Mouse (Mus musculus) G1E-ER4 (cell line): ENCODE data around the gene Gfra4. TPM values are rescaled to one million over a fixed set of nuclear protein-coding genes. Genes with fewer than 3 reads are reported as not detected.

Source experiments
- GATA1 ChIP-seq: IDR thresholded peaks from one replicate; pipeline ENCODE4 v1.8.0; 2012; ENCODE audit warnings: low read length, inconsistent platforms
- polyA plus RNA-seq: library from polyadenylated mRNA; stranded (reverse); fragments of >175 nt; gene quantifications from 2 replicates; pipeline ENCODE4 v1.2.3, GENCODE M21; 2012

The Gfra4 gene
- polyA plus RNA-seq, 1 experiment: not detected

- no peak for TF ChIP-seq GATA1
Observed at GRCm38 (mm10) chr2:131030561-131030960, 12.3 kb downstream of the Gfra4 start.

- no peak for TF ChIP-seq GATA1
Observed at GRCm38 (mm10) chr2:131029065-131029935, 13.6 kb downstream of the Gfra4 start.

GRCm38 (mm10) chr2:131026941-131027340 lies 15.9 kb downstream of the Gfra4 start:
- no peak for TF ChIP-seq GATA1

GRCm38 (mm10) chr2:131025230-131025629 lies 17.7 kb downstream of the Gfra4 start:
- no peak for TF ChIP-seq GATA1

GRCm38 (mm10) chr2:131010566-131010965 lies 32.3 kb downstream of the Gfra4 start:
- no peak for TF ChIP-seq GATA1

- no peak for TF ChIP-seq GATA1
Observed at GRCm38 (mm10) chr2:131009123-131009522, 33.8 kb downstream of the Gfra4 start.

- TF ChIP-seq GATA1: no peak
Observed at GRCm38 (mm10) chr2:130992818-130993217, 50.1 kb downstream of the Gfra4 start.

Other genes starting within 250 kb of the Gfra4 start
- gene 4930402H24Rik, start 136.7 kb downstream of the Gfra4 start, polyA plus RNA-seq: 3.3 and 5.2 TPM in 2 replicates
- 2.4 and 2.8 TPM in 2 replicates for gene Atrn, start 136.6 kb downstream of the Gfra4 start, polyA plus RNA-seq
- gene Adam33, start 20.7 kb upstream of the Gfra4 start, polyA plus RNA-seq: not detected in 2 replicates
- gene Siglec1, start 43.7 kb upstream of the Gfra4 start, polyA plus RNA-seq: 0.01 and 0.02 TPM in 2 replicates
- gene Hspa12b, start 84.2 kb upstream of the Gfra4 start, polyA plus RNA-seq: 7.8 and 9.9 TPM in 2 replicates
- not detected in 2 replicates for gene Gm11037, start 90.4 kb upstream of the Gfra4 start, polyA plus RNA-seq
- 208 and 285 TPM in 2 replicates for gene 1700037H04Rik, start 117.0 kb upstream of the Gfra4 start, polyA plus RNA-seq
- gene Cenpb, start 137.0 kb upstream of the Gfra4 start, polyA plus RNA-seq: 77.0 and 84.2 TPM in 2 replicates
- gene Cdc25b, start 143.9 kb upstream of the Gfra4 start, polyA plus RNA-seq: 11.2 and 13.4 TPM in 2 replicates
- 1.3 and 1.6 TPM in 2 replicates for gene Spef1, start 144.2 kb upstream of the Gfra4 start, polyA plus RNA-seq
- 1.7 and 6.7 TPM in 2 replicates for gene Ap5s1, start 164.0 kb upstream of the Gfra4 start, polyA plus RNA-seq
- gene Mavs, start 191.0 kb upstream of the Gfra4 start, polyA plus RNA-seq: 7.8 and 18.4 TPM in 2 replicates
- 19.7 and 31.2 TPM in 2 replicates for gene Pank2, start 219.4 kb upstream of the Gfra4 start, polyA plus RNA-seq